Mouse (Mus musculus): ENCODE results near the gene Mrps26. TPM values are rescaled to one million over a fixed set of nuclear protein-coding genes. Genes with fewer than 3 reads are reported as not detected.

The Mrps26 gene
- total RNA-seq, 2 experiments from 2014 or later, result 52.4 to 82.1 TPM

Other genes starting within 250 kb of the Mrps26 start
- gene Cpxm1, start 166.2 kb upstream of the Mrps26 start, total RNA-seq (2014; fragmentation: Nextera tagmentation), result 3.2 TPM in 1 of 2 replicates, not detected in the other
- gene Cpxm1, start 166.2 kb upstream of the Mrps26 start, total RNA-seq (2017), result 0.99 TPM in 1 of 2 replicates, not detected in the other
- not detected in 2 replicates for gene Gm28372, start 158.5 kb upstream of the Mrps26 start, total RNA-seq (2014; fragmentation: Nextera tagmentation)
- gene Gm28372, start 158.5 kb upstream of the Mrps26 start, total RNA-seq (2017), result not detected in 2 replicates
- not detected in 2 replicates for gene 1700020A23Rik, start 158.5 kb upstream of the Mrps26 start, total RNA-seq (2014; fragmentation: Nextera tagmentation)
- gene 1700020A23Rik, start 158.5 kb upstream of the Mrps26 start, total RNA-seq (2017), result not detected in 2 replicates
- not detected in 2 replicates for gene Tmem239, start 157.3 kb upstream of the Mrps26 start, total RNA-seq (2014; fragmentation: Nextera tagmentation)
- gene Tmem239, start 157.3 kb upstream of the Mrps26 start, total RNA-seq (2017), result not detected in 2 replicates
- gene Vps16, start 139.4 kb upstream of the Mrps26 start, total RNA-seq (2014; fragmentation: Nextera tagmentation), result 128 and 155 TPM in 2 replicates
- 129 and 167 TPM in 2 replicates for gene Vps16, start 139.4 kb upstream of the Mrps26 start, total RNA-seq (2017)
- gene Pced1a, start 139.0 kb upstream of the Mrps26 start, total RNA-seq (2014; fragmentation: Nextera tagmentation), result 13.0 and 14.9 TPM in 2 replicates
- gene Pced1a, start 139.0 kb upstream of the Mrps26 start, total RNA-seq (2017), result 13.6 and 17.2 TPM in 2 replicates
- gene Ptpra, start 113.5 kb upstream of the Mrps26 start, total RNA-seq (2014; fragmentation: Nextera tagmentation), result 68.9 and 76.2 TPM in 2 replicates
- 118 and 138 TPM in 2 replicates for gene Ptpra, start 113.5 kb upstream of the Mrps26 start, total RNA-seq (2017)
- gene Oxt, start 12.4 kb downstream of the Mrps26 start, total RNA-seq (2014; fragmentation: Nextera tagmentation), result not detected in 2 replicates
- not detected in 2 replicates for gene Oxt, start 12.4 kb downstream of the Mrps26 start, total RNA-seq (2017)
- gene Avp, start 18.8 kb downstream of the Mrps26 start, total RNA-seq (2014; fragmentation: Nextera tagmentation), result not detected in 2 replicates
- gene Avp, start 18.8 kb downstream of the Mrps26 start, total RNA-seq (2017), result not detected in 2 replicates
- 15.6 and 16.3 TPM in 2 replicates for gene Fastkd5, start 66.3 kb downstream of the Mrps26 start, total RNA-seq (2014; fragmentation: Nextera tagmentation)
- 17.1 and 19.3 TPM in 2 replicates for gene Fastkd5, start 66.3 kb downstream of the Mrps26 start, total RNA-seq (2017)
- gene Ubox5, start 66.3 kb downstream of the Mrps26 start, total RNA-seq (2014; fragmentation: Nextera tagmentation), result 7.0 and 9.3 TPM in 2 replicates
- gene Ubox5, start 66.3 kb downstream of the Mrps26 start, total RNA-seq (2017), result 5.9 and 10.0 TPM in 2 replicates
- 1.2 TPM in 1 of 2 replicates, not detected in the other for gene Lzts3, start 79.1 kb downstream of the Mrps26 start, total RNA-seq (2014; fragmentation: Nextera tagmentation)
- gene Lzts3, start 79.1 kb downstream of the Mrps26 start, total RNA-seq (2017), result 0.13 and 0.57 TPM in 2 replicates
- gene Ddrgk1, start 100.9 kb downstream of the Mrps26 start, total RNA-seq (2014; fragmentation: Nextera tagmentation), result 50.3 and 111 TPM in 2 replicates
- 84.5 and 86.3 TPM in 2 replicates for gene Ddrgk1, start 100.9 kb downstream of the Mrps26 start, total RNA-seq (2017)
- gene Itpa, start 103.9 kb downstream of the Mrps26 start, total RNA-seq (2014; fragmentation: Nextera tagmentation), result 80.5 and 90.4 TPM in 2 replicates
- gene Itpa, start 103.9 kb downstream of the Mrps26 start, total RNA-seq (2017), result 64.1 and 76.7 TPM in 2 replicates
- 0.32 and 5.7 TPM in 2 replicates for gene Slc4a11, start 133.8 kb downstream of the Mrps26 start, total RNA-seq (2014; fragmentation: Nextera tagmentation)
- 0.52 TPM in 1 of 2 replicates, not detected in the other for gene Slc4a11, start 133.8 kb downstream of the Mrps26 start, total RNA-seq (2017)

All from granulocyte monocyte progenitor cell, adult 5-6 weeks (primary cell).